Mouse (Mus musculus): ENCODE measurements around the gene Syt9.

DNA sequence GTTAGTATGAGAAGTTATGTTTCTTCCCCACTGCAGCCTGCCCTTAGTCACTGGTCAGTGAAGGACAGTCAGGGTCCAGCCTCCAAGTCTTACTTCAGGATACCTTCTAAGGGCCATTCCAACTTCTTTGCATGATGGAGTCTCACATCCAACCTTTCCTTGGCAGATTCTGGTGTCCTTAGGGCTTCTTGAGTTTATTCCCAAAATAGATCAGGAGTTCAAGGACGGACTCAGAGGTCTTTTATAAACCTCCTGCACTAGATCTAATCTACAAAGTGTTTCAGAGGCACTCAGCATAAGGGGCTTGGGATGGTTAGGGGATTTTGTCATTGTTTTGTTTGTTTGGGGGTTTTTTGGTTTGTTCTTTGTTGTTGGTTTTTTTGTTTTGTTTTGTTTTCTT lies 30.3 kb upstream of the Syt9 start:
- TF ChIP-seq EP300 (IDR thresholded peaks at IDR 0.05) (no peak), CTCF (IDR thresholded peaks at IDR 0.05) (no peak)

All from lung, postnatal 0 days (tissue).